Mouse (Mus musculus) olfactory bulb, adult 2 months (tissue): ENCODE measurements around the gene Cfdp1. TPM values are rescaled to one million over a fixed set of nuclear protein-coding genes. Genes with fewer than 3 reads are reported as not detected.

Experiments
- H3K27ac ChIP-seq: fragments of 200-500 bp; 2 replicates; pipeline ENCODE4 v1.5.1; 2012; ENCODE audit warnings: low read depth, low read length; ENCODE audit not compliant: insufficient read depth
- H3K4me1 ChIP-seq: fragments of 200-500 bp; 2 replicates; pipeline ENCODE4 v1.6.1; 2012; ENCODE audit warnings: low read length; ENCODE audit not compliant: control insufficient read depth, insufficient read depth
- H3K4me3 ChIP-seq: fragments of 200-500 bp; 2 replicates; pipeline ENCODE4 v1.5.1; 2012; ENCODE audit warnings: mild to moderate bottlenecking, low read depth, low read length, moderate library complexity; ENCODE audit not compliant: insufficient read depth
- CTCF ChIP-seq: fragments of 200-500 bp; IDR thresholded peaks from 2 replicates; pipeline ENCODE4 v1.5.1; 2012; ENCODE audit warnings: low read depth, mild to moderate bottlenecking, low read length, moderate library complexity; ENCODE audit not compliant: insufficient read depth
- POLR2A ChIP-seq: fragments of 200-500 bp; IDR thresholded peaks from 2 replicates; pipeline ENCODE4 v1.6.1; 2012; ENCODE audit warnings: mild to moderate bottlenecking, low read depth, low read length, moderate library complexity; ENCODE audit not compliant: insufficient read depth
- WGBS: fragments of 180-500 bp; shearing (Covaris S2); methylation state at CpG from one replicate; pipeline ENCODE4 v1.1.7; 2018; 5-methylcytosine and 5-hydroxymethylcytosine counted together
- polyA plus RNA-seq: library from polyadenylated mRNA; stranded (reverse); fragments of >200 nt; gene quantifications from 2 replicates; pipeline ENCODE4 v1.2.4, GENCODE M21; 2012; ENCODE audit warnings: low replicate concordance; ENCODE audit not compliant: missing spikeins, insufficient read depth, insufficient read length

Cfdp1 gene
- polyA plus RNA-seq, 1 experiment, result not detected

- peak overlapping the region; percentile 59 for H3K4me3 ChIP-seq
- under 1% methylated on average over 43 of the region's 44 CpGs for WGBS
- no peak for TF ChIP-seq CTCF
- TF ChIP-seq POLR2A, result no peak
- peaks cover 54% of the 10 kb centered on the region for H3K4me1 ChIP-seq
- H3K27ac ChIP-seq, result no peak overlapping the region
Measured at GRCm38 (mm10) chr8:111743101-111743791, 110.8 kb downstream of the Cfdp1 start.

GRCm38 (mm10) chr8:111742261-111743037 lies 111.6 kb downstream of the Cfdp1 start:
- Histone ChIP-seq H3K4me3 (peak overlapping the region; percentile 59), H3K4me1 (peaks cover 54% of the 10 kb centered on the region), H3K27ac (no peak overlapping the region)
- TF ChIP-seq POLR2A, result no peak
- no peak for TF ChIP-seq CTCF
- WGBS, result 5% methylated on average over 11 of the region's 11 CpGs

DNA sequence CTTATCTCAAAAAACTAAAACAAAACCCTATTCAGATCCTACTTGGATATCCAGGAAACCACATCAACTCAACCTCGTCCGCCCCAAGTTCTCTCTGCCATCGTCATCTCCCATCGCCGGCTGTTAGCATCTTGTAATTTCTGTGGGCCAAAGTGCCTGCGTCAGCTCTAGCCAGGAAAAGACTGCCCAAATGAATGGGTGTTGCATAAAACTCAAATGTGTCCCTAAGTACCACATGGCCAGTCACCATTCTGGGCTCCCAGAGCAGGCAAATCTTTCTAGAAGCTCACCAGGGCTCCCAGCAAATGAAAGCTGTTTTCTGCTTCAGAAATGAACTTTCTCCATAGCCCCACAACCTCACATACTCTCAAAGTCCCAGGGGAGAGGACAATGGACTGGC lies 112.5 kb downstream of the Cfdp1 start:
- H3K4me1 ChIP-seq, result peaks cover 59% of the 10 kb centered on the region
- no peak for TF ChIP-seq POLR2A
- no peak for TF ChIP-seq CTCF
- H3K4me3 ChIP-seq, result no peak overlapping the region
- H3K27ac ChIP-seq, result no peak overlapping the region
- 36% methylated on average over 6 of the region's 6 CpGs for WGBS

- WGBS, result 84% methylated on average over 8 of the region's 8 CpGs
- no peak overlapping the region for H3K4me3 ChIP-seq
- H3K27ac ChIP-seq, result no peak overlapping the region
- H3K4me1 ChIP-seq, result peaks cover 61% of the 10 kb centered on the region
- TF ChIP-seq POLR2A (no peak), CTCF (no peak)
Measured at GRCm38 (mm10) chr8:111740994-111741393, 113.1 kb downstream of the Cfdp1 start.

GRCm38 (mm10) chr8:111740301-111740711 lies 113.8 kb downstream of the Cfdp1 start:
- peaks cover 59% of the 10 kb centered on the region for H3K4me1 ChIP-seq
- no peak for TF ChIP-seq CTCF
- TF ChIP-seq POLR2A, result no peak
- 81% methylated on average over 7 of the region's 7 CpGs for WGBS
- H3K4me3 ChIP-seq, result no peak overlapping the region
- no peak overlapping the region for H3K27ac ChIP-seq

DNA sequence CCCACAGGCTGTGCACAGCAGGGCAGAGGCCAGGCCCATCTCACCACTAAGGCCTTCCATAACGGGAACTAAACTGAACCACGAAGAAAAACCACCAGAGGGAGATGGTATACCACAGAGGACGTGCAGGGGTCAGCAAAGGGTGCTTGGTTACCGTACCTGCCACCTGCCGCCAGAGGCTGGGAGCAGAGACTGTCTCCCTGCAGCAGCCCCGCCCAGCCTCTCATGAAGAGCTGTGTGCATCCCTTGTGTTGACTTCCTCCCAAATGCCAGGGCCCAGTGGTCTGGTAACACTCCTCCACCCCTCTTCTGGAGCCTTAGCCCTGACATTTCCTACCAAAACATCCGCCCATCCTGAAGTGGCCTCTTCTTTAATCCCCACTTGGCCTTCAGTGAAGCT lies 114.5 kb downstream of the Cfdp1 start:
- no peak overlapping the region for H3K27ac ChIP-seq
- 80% methylated on average over 7 of the region's 7 CpGs for WGBS
- TF ChIP-seq CTCF (no peak), POLR2A (no peak)
- H3K4me3 ChIP-seq, result no peak overlapping the region
- peaks cover 59% of the 10 kb centered on the region for H3K4me1 ChIP-seq

DNA sequence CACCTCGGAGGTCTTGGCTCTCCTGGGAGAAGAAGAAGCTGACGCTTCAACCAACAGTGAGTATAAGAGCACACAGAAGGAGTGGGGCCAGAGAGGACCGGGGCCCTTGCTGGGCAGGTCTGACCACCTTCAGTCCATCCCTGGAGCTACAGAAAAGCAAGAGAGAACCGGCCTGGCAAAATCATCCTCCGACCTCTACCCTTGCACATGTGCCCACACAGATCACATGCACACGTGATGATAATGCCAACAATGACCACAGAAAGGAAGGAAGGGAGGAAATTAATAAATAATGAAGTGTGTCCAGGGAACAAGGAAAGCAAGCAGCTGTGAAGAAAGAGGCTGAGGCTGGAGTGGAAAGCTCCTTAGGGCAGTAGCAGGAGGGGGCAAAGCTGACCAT lies 115.2 kb downstream of the Cfdp1 start:
- H3K4me3 ChIP-seq, result no peak overlapping the region
- 82% methylated on average over 6 of the region's 6 CpGs for WGBS
- TF ChIP-seq CTCF (no peak), POLR2A (no peak)
- H3K27ac ChIP-seq, result no peak overlapping the region
- H3K4me1 ChIP-seq, result peaks cover 54% of the 10 kb centered on the region

- Histone ChIP-seq H3K4me3 (no peak overlapping the region), H3K27ac (no peak overlapping the region), H3K4me1 (peaks cover 39% of the 10 kb centered on the region)
- no peak for TF ChIP-seq CTCF
- no peak for TF ChIP-seq POLR2A
- WGBS, result 51% methylated on average over 7 of the region's 7 CpGs
Measured at GRCm38 (mm10) chr8:111736321-111736720, 117.8 kb downstream of the Cfdp1 start.

- peaks cover 40% of the 10 kb centered on the region for H3K4me1 ChIP-seq
- WGBS, result 89% methylated on average over 4 of the region's 4 CpGs
- H3K27ac ChIP-seq, result no peak overlapping the region
- no peak for TF ChIP-seq CTCF
- TF ChIP-seq POLR2A, result no peak
- no peak overlapping the region for H3K4me3 ChIP-seq
Measured at GRCm38 (mm10) chr8:111735791-111736190, 118.3 kb downstream of the Cfdp1 start.
